Mouse (Mus musculus) forebrain, postnatal 0 days (tissue): Measurements from ENCODE around the gene Lst1. TPM values are rescaled to one million over a fixed set of nuclear protein-coding genes. Genes with fewer than 3 reads are reported as not detected.

Source experiments
- ATAC-seq: fragments of 200-750 bp; cut with Nextera tagmentation; 2 replicates; pipeline ENCODE4 v1.8.0; 2017; ENCODE audit warnings: mild to moderate bottlenecking, moderate library complexity
- DNase-seq: peaks from one replicate; pipeline ENCODE4 v3.0.0-alpha.2; 2015
- H3K27ac ChIP-seq: fragments of 300-500 bp; sonication (generic); 2 replicates; pipeline ENCODE4 v1.5.1; 2014; ENCODE audit warnings: low read depth, mild to moderate bottlenecking, antibody characterized with exemption, low read length, moderate library complexity, mixed read lengths
- H3K27me3 ChIP-seq: fragments of 300-500 bp; sonication (generic); 2 replicates; pipeline ENCODE4 v1.6.1; 2014; ENCODE audit warnings: mild to moderate bottlenecking, low read length, mixed read lengths; ENCODE audit not compliant: insufficient read depth
- H3K36me3 ChIP-seq: fragments of 300-500 bp; sonication (generic); 2 replicates; pipeline ENCODE4 v1.6.1; 2014; ENCODE audit warnings: mild to moderate bottlenecking, moderate library complexity; ENCODE audit not compliant: insufficient read depth
- H3K4me1 ChIP-seq: fragments of 300-500 bp; sonication (generic); 2 replicates; pipeline ENCODE4 v1.6.1; 2014; ENCODE audit warnings: antibody characterized with exemption; ENCODE audit not compliant: insufficient read depth
- H3K4me2 ChIP-seq: fragments of 300-500 bp; sonication (generic); 2 replicates; pipeline ENCODE4 v1.6.1; 2014; ENCODE audit warnings: low read depth, mild to moderate bottlenecking, moderate library complexity
- H3K4me3 ChIP-seq: fragments of 300-500 bp; sonication (generic); 2 replicates; pipeline ENCODE4 v1.5.1; 2014; ENCODE audit warnings: low read depth, low read length, mixed read lengths
- H3K9ac ChIP-seq: fragments of 300-500 bp; sonication (generic); 2 replicates; pipeline ENCODE4 v1.6.1; 2014; ENCODE audit warnings: mild to moderate bottlenecking
- H3K9me3 ChIP-seq: fragments of 300-500 bp; sonication (generic); 2 replicates; pipeline ENCODE4 v1.6.1; 2016; ENCODE audit warnings: low read length
- CTCF ChIP-seq: sonication (generic); IDR thresholded peaks from 2 replicates; pipeline ENCODE4 v1.5.1; 2016; ENCODE audit warnings: antibody characterized with exemption, control low read depth, low read depth
- WGBS: fragments of 180-500 bp; shearing (Covaris S2); extraction: QIAGEN DNeasy Blood & Tissue Kit; methylation state at CpG from one replicate; pipeline ENCODE4 v1.1.7; 2014; 5-methylcytosine and 5-hydroxymethylcytosine counted together
- polyA plus RNA-seq: library from polyadenylated mRNA; unstranded; fragments of >200 nt; fragmentation: Nextera tagmentation; extraction: Ambion mirVana; gene quantifications from 2 replicates; pipeline ENCODE4 v1.2.1, GENCODE M21; 2015
- total RNA-seq: library from RNA; depleted of rRNA; stranded (reverse); fragments of >200 nt; gene quantifications from 2 replicates; pipeline ENCODE4 v1.2.3, GENCODE M21; 2014

Lst1 gene
- total and polyA plus RNA-seq, 2 experiments from 2014 or later: 11.4 to 17.4 TPM

- H3K4me3 ChIP-seq: no peak overlapping the region
- H3K9ac ChIP-seq: no peak overlapping the region
- no peaks in the 10 kb centered on the region for H3K27me3 ChIP-seq
- 90% methylated on average over 9 of the region's 9 CpGs for WGBS
- H3K36me3 ChIP-seq: peaks cover 98% of the 10 kb centered on the region
- no peaks in the 10 kb centered on the region for H3K9me3 ChIP-seq
- H3K4me2 ChIP-seq: no peak overlapping the region
- ATAC-seq: no peak
- no peaks in the 10 kb centered on the region for H3K4me1 ChIP-seq
- no peak for DNase-seq
- no peak overlapping the region for H3K27ac ChIP-seq
- TF ChIP-seq CTCF: no peak
Measured at GRCm38 (mm10) chr17:35153077-35153476, 35.2 kb downstream of the Lst1 start.

GRCm38 (mm10) chr17:35152121-35152520, 36.1 kb downstream of the Lst1 start:
- DNase-seq (no peak), ATAC-seq (no peak)
- Histone ChIP-seq H3K27me3 (no peaks in the 10 kb centered on the region), H3K4me1 (no peaks in the 10 kb centered on the region), H3K9me3 (no peaks in the 10 kb centered on the region), H3K36me3 (peaks cover 98% of the 10 kb centered on the region), H3K9ac (no peak overlapping the region), H3K4me2 (no peak overlapping the region), H3K4me3 (no peak overlapping the region), H3K27ac (no peak overlapping the region)
- WGBS: 93% methylated on average over 4 of the region's 4 CpGs
- TF ChIP-seq CTCF: no peak

- Histone ChIP-seq H3K4me3 (no peak overlapping the region), H3K9ac (no peak overlapping the region), H3K27ac (no peak overlapping the region), H3K9me3 (no peaks in the 10 kb centered on the region), H3K4me1 (no peaks in the 10 kb centered on the region), H3K36me3 (peaks cover 97% of the 10 kb centered on the region), H3K4me2 (no peak overlapping the region), H3K27me3 (no peaks in the 10 kb centered on the region)
- TF ChIP-seq CTCF: no peak
- ATAC-seq (no peak), DNase-seq (peak; percentile 44)
- WGBS: 55% methylated on average over 5 of the region's 5 CpGs
Measured at GRCm38 (mm10) chr17:35147922-35148639, 40.2 kb downstream of the Lst1 start.

GRCm38 (mm10) chr17:35147348-35147747, 40.9 kb downstream of the Lst1 start:
- DNase-seq: peak; percentile 36
- no peak for TF ChIP-seq CTCF
- ATAC-seq: no peak
- Histone ChIP-seq H3K9me3 (no peaks in the 10 kb centered on the region), H3K9ac (no peak overlapping the region), H3K4me2 (no peak overlapping the region), H3K4me3 (no peak overlapping the region), H3K4me1 (no peaks in the 10 kb centered on the region), H3K27me3 (no peaks in the 10 kb centered on the region), H3K27ac (no peak overlapping the region), H3K36me3 (peaks cover 97% of the 10 kb centered on the region)
- WGBS: 51% methylated on average over 3 of the region's 3 CpGs

- Histone ChIP-seq H3K27ac (no peak overlapping the region), H3K9me3 (no peaks in the 10 kb centered on the region), H3K9ac (no peak overlapping the region), H3K4me2 (no peak overlapping the region), H3K4me3 (no peak overlapping the region), H3K27me3 (no peaks in the 10 kb centered on the region), H3K36me3 (peaks cover 97% of the 10 kb centered on the region), H3K4me1 (no peaks in the 10 kb centered on the region)
- DNase-seq (peak; percentile 22), ATAC-seq (no peak)
- WGBS: 83% methylated on average over 5 of the region's 5 CpGs
- no peak for TF ChIP-seq CTCF
Measured at GRCm38 (mm10) chr17:35146139-35146538, 42.1 kb downstream of the Lst1 start.

GRCm38 (mm10) chr17:35141971-35142370, 46.3 kb downstream of the Lst1 start:
- Histone ChIP-seq H3K4me1 (no peaks in the 10 kb centered on the region), H3K9ac (no peak overlapping the region), H3K27me3 (no peaks in the 10 kb centered on the region), H3K4me2 (no peak overlapping the region), H3K36me3 (peaks cover 87% of the 10 kb centered on the region), H3K27ac (no peak overlapping the region), H3K9me3 (no peaks in the 10 kb centered on the region), H3K4me3 (no peak overlapping the region)
- no peak for ATAC-seq
- no peak for DNase-seq
- no peak for TF ChIP-seq CTCF
- 89% methylated on average over 6 of the region's 6 CpGs for WGBS

- peaks cover 7% of the 10 kb centered on the region for H3K4me1 ChIP-seq
- no peak overlapping the region for H3K27ac ChIP-seq
- no peak overlapping the region for H3K4me2 ChIP-seq
- ATAC-seq (no peak), DNase-seq (no peak)
- 80% methylated on average over 16 of the region's 16 CpGs for WGBS
- H3K36me3 ChIP-seq: peaks cover 73% of the 10 kb centered on the region
- H3K4me3 ChIP-seq: no peak overlapping the region
- no peaks in the 10 kb centered on the region for H3K27me3 ChIP-seq
- TF ChIP-seq CTCF: no peak
- no peak overlapping the region for H3K9ac ChIP-seq
- H3K9me3 ChIP-seq: no peaks in the 10 kb centered on the region
Measured at GRCm38 (mm10) chr17:35140490-35140996, 47.7 kb downstream of the Lst1 start.
